Mouse (Mus musculus): ENCODE measurements around the gene Wbp4. TPM values are rescaled to one million over a fixed set of nuclear protein-coding genes. Genes with fewer than 3 reads are reported as not detected.

Wbp4 gene
- polyA plus RNA-seq, 1 experiment from 2014 or later: 15.1 TPM

GRCm38 (mm10) chr14:79503371-79504075, 22.2 kb upstream of the Wbp4 start:
- H3K9me3 ChIP-seq (ENCODE audit: low read length): no peaks in the 10 kb centered on the region
- peak overlapping the region; percentile 30; the same call in 1 of the 2 replicates for H3K27ac ChIP-seq (ENCODE audit: low read depth)
- no peak for ATAC-seq
- no peak for DNase-seq
- no peak overlapping the region for H3K4me3 ChIP-seq (ENCODE audit: low read depth, low read length)
- no peak overlapping the region for H3K9ac ChIP-seq (replicated peaks)
- TF ChIP-seq CTCF (IDR thresholded peaks at IDR 0.05; ENCODE audit: low read depth): no peak
- TF ChIP-seq EP300 (IDR thresholded peaks at IDR 0.05; ENCODE audit: low read depth): no peak
- no peaks in the 10 kb centered on the region for H3K27me3 ChIP-seq (ENCODE audit: insufficient read depth, low read length)
- peaks cover 3% of the 10 kb centered on the region; the same call in 1 of the 2 replicates for H3K36me3 ChIP-seq (replicated peaks; ENCODE audit: insufficient read depth, low read length)
- peaks cover 25% of the 10 kb centered on the region for H3K4me1 ChIP-seq (ENCODE audit: insufficient read depth)
- 57% methylated on average over 5 of the region's 5 CpGs for WGBS (ENCODE audit: insufficient replicate concordance)
- H3K4me2 ChIP-seq (ENCODE audit: low read depth, low read length): no peak overlapping the region

- Histone ChIP-seq H3K4me2 (ENCODE audit: low read depth, low read length) (no peak overlapping the region), H3K27ac (ENCODE audit: low read depth) (no peak overlapping the region), H3K27me3 (ENCODE audit: insufficient read depth, low read length) (no peaks in the 10 kb centered on the region), H3K9ac (replicated peaks) (no peak overlapping the region), H3K4me1 (ENCODE audit: insufficient read depth) (peaks cover 15% of the 10 kb centered on the region), H3K9me3 (ENCODE audit: low read length) (no peaks in the 10 kb centered on the region), H3K36me3 (replicated peaks; ENCODE audit: insufficient read depth, low read length) (peaks cover 4% of the 10 kb centered on the region; the same call in 1 of the 2 replicates), H3K4me3 (ENCODE audit: low read depth, low read length) (no peak overlapping the region)
- no peak for TF ChIP-seq CTCF (IDR thresholded peaks at IDR 0.05; ENCODE audit: low read depth)
- peak; percentile 34; the same call in 1 of the 2 replicates for TF ChIP-seq EP300 (IDR thresholded peaks at IDR 0.05; ENCODE audit: low read depth)
- whole genome bisulfite sequencing (ENCODE audit: insufficient replicate concordance): 40% methylated on average over 4 of the region's 4 CpGs
- ATAC-seq: no peak
- DNase-seq: no peak
Observed at GRCm38 (mm10) chr14:79500756-79501155, 19.4 kb upstream of the Wbp4 start.

DNA sequence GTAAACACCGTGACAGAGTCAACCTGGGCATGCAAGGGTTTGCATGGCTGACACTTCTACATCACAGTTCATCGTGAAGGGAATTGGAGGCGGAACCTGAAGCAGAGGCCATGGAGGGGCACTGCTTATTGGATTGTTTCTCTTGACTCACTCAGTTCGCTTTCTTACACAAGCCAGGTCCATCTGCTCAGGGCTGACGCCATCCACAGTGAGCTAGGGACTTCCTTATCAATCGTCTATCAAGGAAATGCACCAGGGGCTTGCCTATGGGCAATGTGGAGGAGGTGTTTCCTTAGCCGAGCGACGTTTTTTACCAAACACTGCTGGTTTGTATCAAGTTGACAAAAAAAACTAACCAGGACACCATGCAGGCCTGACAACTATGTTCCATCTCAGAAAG, 18.0 kb upstream of the Wbp4 start:
- H3K4me3 ChIP-seq (ENCODE audit: low read depth, low read length): no peak overlapping the region
- DNase-seq (no peak), ATAC-seq (no peak)
- WGBS (ENCODE audit: insufficient replicate concordance): 46% methylated on average over 9 of the region's 9 CpGs
- H3K9ac ChIP-seq (replicated peaks): no peak overlapping the region
- H3K36me3 ChIP-seq (replicated peaks; ENCODE audit: insufficient read depth, low read length): peaks cover 8% of the 10 kb centered on the region; the same call in 1 of the 2 replicates
- H3K9me3 ChIP-seq (ENCODE audit: low read length): no peaks in the 10 kb centered on the region
- TF ChIP-seq EP300 (IDR thresholded peaks at IDR 0.05; ENCODE audit: low read depth): no peak
- no peak for TF ChIP-seq CTCF (IDR thresholded peaks at IDR 0.05; ENCODE audit: low read depth)
- no peak overlapping the region for H3K27ac ChIP-seq (ENCODE audit: low read depth)
- peaks cover 15% of the 10 kb centered on the region for H3K4me1 ChIP-seq (ENCODE audit: insufficient read depth)
- no peaks in the 10 kb centered on the region for H3K27me3 ChIP-seq (ENCODE audit: insufficient read depth, low read length)
- no peak overlapping the region; the same call in 1 of the 2 replicates for H3K4me2 ChIP-seq (ENCODE audit: low read depth, low read length)

DNA sequence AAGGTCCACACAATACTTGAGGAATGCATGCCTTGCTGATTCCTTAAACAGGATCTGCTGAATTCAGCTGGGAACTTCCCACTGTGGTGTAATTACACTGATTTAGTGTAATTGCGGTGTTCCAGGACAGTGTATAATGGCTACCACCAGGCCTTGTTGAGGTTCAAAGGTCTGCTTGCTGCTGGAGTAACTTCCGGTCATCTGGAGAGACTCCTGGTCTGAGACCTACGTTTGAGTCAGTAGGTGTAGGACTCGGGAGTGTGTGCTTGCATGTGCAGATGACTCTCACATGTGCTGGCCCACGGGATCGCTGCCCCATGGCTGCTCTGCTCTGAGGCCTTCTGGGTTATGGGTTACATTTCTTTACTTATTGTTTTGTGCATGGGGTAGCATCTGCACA, 13.0 kb upstream of the Wbp4 start:
- peaks cover 10% of the 10 kb centered on the region for H3K36me3 ChIP-seq (replicated peaks; ENCODE audit: insufficient read depth, low read length)

DNA sequence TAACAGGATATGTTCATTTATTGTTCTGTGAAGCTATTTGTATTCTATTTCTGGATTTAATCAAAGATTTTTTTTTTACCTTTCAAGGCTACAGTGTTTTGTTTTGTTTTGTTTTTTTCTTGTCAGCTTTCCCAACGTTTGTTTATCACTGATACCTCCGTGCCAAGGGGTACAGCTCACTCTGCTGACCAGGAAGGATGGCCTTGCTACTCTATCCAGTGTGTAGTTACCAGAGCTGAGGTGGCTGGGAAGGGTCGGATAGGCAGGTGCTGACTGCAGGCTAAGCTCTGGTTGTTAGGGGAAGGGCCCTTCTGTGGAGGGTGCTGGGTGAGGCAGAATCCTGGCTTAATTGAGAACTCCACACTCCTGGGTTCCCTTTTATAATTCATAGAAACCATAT, 8.9 kb upstream of the Wbp4 start:
- Histone ChIP-seq H3K9ac (replicated peaks) (no peak overlapping the region), H3K27me3 (ENCODE audit: insufficient read depth, low read length) (no peaks in the 10 kb centered on the region), H3K27ac (ENCODE audit: low read depth) (no peak overlapping the region), H3K4me2 (ENCODE audit: low read depth, low read length) (no peak overlapping the region), H3K4me3 (ENCODE audit: low read depth, low read length) (no peak overlapping the region), H3K9me3 (ENCODE audit: low read length) (no peaks in the 10 kb centered on the region), H3K4me1 (ENCODE audit: insufficient read depth) (peaks cover 20% of the 10 kb centered on the region), H3K36me3 (replicated peaks; ENCODE audit: insufficient read depth, low read length) (peaks cover 7% of the 10 kb centered on the region)
- ATAC-seq: no peak
- WGBS (ENCODE audit: insufficient replicate concordance): 80% methylated on average over 3 of the region's 3 CpGs
- DNase-seq: no peak
- no peak for TF ChIP-seq CTCF (IDR thresholded peaks at IDR 0.05; ENCODE audit: low read depth)
- no peak for TF ChIP-seq EP300 (IDR thresholded peaks at IDR 0.05; ENCODE audit: low read depth)

More for the DNA sequence above, 13.0 kb upstream of the Wbp4 start:
- H3K27ac ChIP-seq (ENCODE audit: low read depth): no peak overlapping the region
- no peaks in the 10 kb centered on the region for H3K9me3 ChIP-seq (ENCODE audit: low read length)
- TF ChIP-seq EP300 (IDR thresholded peaks at IDR 0.05; ENCODE audit: low read depth) (no peak), CTCF (IDR thresholded peaks at IDR 0.05; ENCODE audit: low read depth) (no peak)
- no peak for DNase-seq
- H3K9ac ChIP-seq (replicated peaks): no peak overlapping the region
- H3K4me2 ChIP-seq (ENCODE audit: low read depth, low read length): no peak overlapping the region
- no peaks in the 10 kb centered on the region for H3K27me3 ChIP-seq (ENCODE audit: insufficient read depth, low read length)
- peak; percentile 50; the same call in 1 of the 2 replicates for ATAC-seq
- H3K4me3 ChIP-seq (ENCODE audit: low read depth, low read length): no peak overlapping the region
- H3K4me1 ChIP-seq (ENCODE audit: insufficient read depth): peaks cover 4% of the 10 kb centered on the region
- 78% methylated on average over 6 of the region's 6 CpGs for WGBS (ENCODE audit: insufficient replicate concordance)

DNA sequence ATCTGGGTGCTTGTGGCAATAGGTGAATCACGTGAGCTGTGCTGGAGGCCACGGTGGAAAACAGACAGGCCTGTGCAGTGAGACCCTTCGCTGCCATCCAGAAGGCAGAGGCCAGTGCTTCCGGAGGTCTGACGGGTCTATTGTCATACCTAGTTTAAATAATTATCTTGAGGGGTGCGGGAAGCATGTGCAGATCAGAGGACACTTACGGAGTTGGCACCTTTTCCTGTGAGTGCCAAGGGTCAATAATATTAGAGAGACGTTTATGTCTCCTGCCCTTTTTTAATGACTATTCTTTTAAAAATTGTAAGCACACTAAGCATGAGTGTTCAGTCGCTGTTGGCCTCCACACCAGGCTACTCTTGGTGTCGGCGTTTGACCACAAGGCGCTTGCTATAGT, 7.8 kb upstream of the Wbp4 start:
- H3K9ac ChIP-seq (replicated peaks): no peak overlapping the region
- H3K4me2 ChIP-seq (ENCODE audit: low read depth, low read length): no peak overlapping the region
- no peak overlapping the region for H3K4me3 ChIP-seq (ENCODE audit: low read depth, low read length)
- H3K9me3 ChIP-seq (ENCODE audit: low read length): no peaks in the 10 kb centered on the region
- H3K27me3 ChIP-seq (ENCODE audit: insufficient read depth, low read length): no peaks in the 10 kb centered on the region
- H3K4me1 ChIP-seq (ENCODE audit: insufficient read depth): peaks cover 22% of the 10 kb centered on the region
- peaks cover 4% of the 10 kb centered on the region; the same call in 1 of the 2 replicates for H3K36me3 ChIP-seq (replicated peaks; ENCODE audit: insufficient read depth, low read length)
- TF ChIP-seq CTCF (IDR thresholded peaks at IDR 0.05; ENCODE audit: low read depth) (no peak), EP300 (IDR thresholded peaks at IDR 0.05; ENCODE audit: low read depth) (no peak)
- no peak overlapping the region for H3K27ac ChIP-seq (ENCODE audit: low read depth)
- ATAC-seq (no peak), DNase-seq (no peak)
- 78% methylated on average over 12 of the region's 12 CpGs for WGBS (ENCODE audit: insufficient replicate concordance)
